Mouse (Mus musculus): ENCODE results near the gene Pphln1. TPM values are rescaled to one million over a fixed set of nuclear protein-coding genes. Genes with fewer than 3 reads are reported as not detected.

Gene Pphln1
- polyA plus RNA-seq, 1 experiment from 2014 or later, result 71.0 TPM

GRCm38 (mm10) chr15:93479445-93479844, 81.3 kb downstream of the Pphln1 start:
- Histone ChIP-seq H3K4me2 (replicated peaks) (no peak overlapping the region), H3K9me3 (replicated peaks) (no peaks in the 10 kb centered on the region), H3K4me1 (no peaks in the 10 kb centered on the region), H3K4me3 (no peak overlapping the region), H3K27ac (no peak overlapping the region), H3K27me3 (no peaks in the 10 kb centered on the region), H3K9ac (no peak overlapping the region), H3K36me3 (no peaks in the 10 kb centered on the region)
- WGBS, result 58% methylated on average over 4 of the region's 4 CpGs
- no peak for ATAC-seq (ENCODE audit: low FRiP score)

- Histone ChIP-seq H3K9ac (no peak overlapping the region), H3K36me3 (no peaks in the 10 kb centered on the region), H3K4me3 (no peak overlapping the region), H3K4me2 (replicated peaks) (no peak overlapping the region), H3K27me3 (no peaks in the 10 kb centered on the region), H3K9me3 (replicated peaks) (no peaks in the 10 kb centered on the region), H3K27ac (no peak overlapping the region), H3K4me1 (no peaks in the 10 kb centered on the region)
- ATAC-seq (ENCODE audit: low FRiP score), result no peak
- 93% methylated on average over 10 of the region's 10 CpGs for WGBS
Measured at GRCm38 (mm10) chr15:93481112-93481511, 83.0 kb downstream of the Pphln1 start.

- H3K36me3 ChIP-seq, result no peaks in the 10 kb centered on the region; the same call in 1 of the 2 replicates
- no peak overlapping the region for H3K4me3 ChIP-seq
- no peaks in the 10 kb centered on the region for H3K4me1 ChIP-seq
- no peak overlapping the region for H3K4me2 ChIP-seq (replicated peaks)
- H3K9ac ChIP-seq, result no peak overlapping the region
- WGBS, result 82% methylated on average over 7 of the region's 7 CpGs
- no peak for ATAC-seq (ENCODE audit: low FRiP score)
- no peak overlapping the region for H3K27ac ChIP-seq
- no peaks in the 10 kb centered on the region for H3K27me3 ChIP-seq
- H3K9me3 ChIP-seq (replicated peaks), result no peaks in the 10 kb centered on the region
Measured at GRCm38 (mm10) chr15:93484261-93484710, 86.1 kb downstream of the Pphln1 start.

- no peak for ATAC-seq (ENCODE audit: low FRiP score)
Measured at GRCm38 (mm10) chr15:93485252-93485651, 87.1 kb downstream of the Pphln1 start.

DNA sequence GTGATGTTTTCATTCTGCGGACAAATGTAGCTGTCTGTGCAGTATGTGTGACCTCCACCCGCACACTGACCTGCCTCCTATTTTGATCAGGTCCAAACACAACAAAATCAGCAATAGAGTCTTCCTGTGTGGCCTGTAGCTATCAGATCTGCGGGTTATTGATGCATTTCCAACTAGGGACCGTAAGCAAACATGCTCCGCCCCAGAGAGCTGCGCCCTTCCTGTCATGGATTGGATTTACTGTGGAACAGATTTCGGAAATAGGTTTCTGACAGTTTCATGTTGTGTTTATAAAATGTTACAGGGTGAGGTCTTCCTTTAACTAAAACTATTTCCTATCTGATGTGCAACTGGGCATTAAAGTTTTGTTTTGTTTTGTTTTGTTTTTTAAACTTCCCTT, 87.9 kb downstream of the Pphln1 start:
- Histone ChIP-seq H3K36me3 (no peaks in the 10 kb centered on the region; the same call in 1 of the 2 replicates), H3K27ac (no peak overlapping the region), H3K4me1 (no peaks in the 10 kb centered on the region), H3K4me2 (replicated peaks) (no peak overlapping the region), H3K9ac (no peak overlapping the region), H3K27me3 (no peaks in the 10 kb centered on the region), H3K4me3 (no peak overlapping the region), H3K9me3 (replicated peaks) (no peaks in the 10 kb centered on the region)
- ATAC-seq (ENCODE audit: low FRiP score), result no peak
- WGBS, result 87% methylated on average over 7 of the region's 7 CpGs

More at GRCm38 (mm10) chr15:93485252-93485651, 87.1 kb downstream of the Pphln1 start:
- no peaks in the 10 kb centered on the region for H3K9me3 ChIP-seq (replicated peaks)
- H3K4me2 ChIP-seq (replicated peaks), result no peak overlapping the region
- WGBS, result 93% methylated on average over 3 of the region's 3 CpGs
- H3K4me1 ChIP-seq, result no peaks in the 10 kb centered on the region
- H3K4me3 ChIP-seq, result no peak overlapping the region
- H3K9ac ChIP-seq, result no peak overlapping the region; the same call in 1 of the 2 replicates
- H3K27ac ChIP-seq, result no peak overlapping the region
- H3K36me3 ChIP-seq, result no peaks in the 10 kb centered on the region; the same call in 1 of the 2 replicates
- no peaks in the 10 kb centered on the region for H3K27me3 ChIP-seq

- 82% methylated on average over 4 of the region's 4 CpGs for WGBS
- Histone ChIP-seq H3K9me3 (replicated peaks) (no peaks in the 10 kb centered on the region), H3K27ac (no peak overlapping the region), H3K4me1 (no peaks in the 10 kb centered on the region), H3K4me3 (no peak overlapping the region), H3K9ac (no peak overlapping the region), H3K36me3 (no peaks in the 10 kb centered on the region; the same call in 1 of the 2 replicates), H3K4me2 (replicated peaks) (no peak overlapping the region), H3K27me3 (no peaks in the 10 kb centered on the region)
- no peak for ATAC-seq (ENCODE audit: low FRiP score)
Measured at GRCm38 (mm10) chr15:93489597-93489996, 91.4 kb downstream of the Pphln1 start.

DNA sequence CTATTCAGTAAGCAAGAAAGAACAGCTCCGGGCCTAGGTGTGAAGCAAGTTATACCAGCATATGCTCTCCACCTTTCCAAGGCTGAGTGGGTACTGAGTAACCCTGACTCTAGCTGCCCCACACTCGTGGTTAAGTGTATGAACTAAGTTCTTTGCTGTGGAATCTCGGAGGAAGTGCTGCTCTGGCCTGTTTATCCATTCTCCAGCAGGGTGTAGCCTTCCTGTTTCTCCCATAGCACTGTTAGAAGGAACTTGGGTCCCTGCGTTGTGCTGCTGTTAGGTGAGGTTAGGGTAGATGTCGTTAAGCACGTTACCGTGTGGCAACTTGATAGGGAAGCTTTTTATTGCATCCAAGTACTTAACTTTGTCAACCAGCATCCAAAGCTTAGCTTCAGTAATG, 96.5 kb downstream of the Pphln1 start:
- H3K36me3 ChIP-seq, result peaks cover 7% of the 10 kb centered on the region; the same call in 1 of the 2 replicates

GRCm38 (mm10) chr15:93499866-93500265, 101.7 kb downstream of the Pphln1 start:
- Histone ChIP-seq H3K36me3 (peaks cover 51% of the 10 kb centered on the region), H3K9me3 (replicated peaks) (no peaks in the 10 kb centered on the region), H3K9ac (no peak overlapping the region), H3K27ac (no peak overlapping the region), H3K27me3 (no peaks in the 10 kb centered on the region), H3K4me3 (no peak overlapping the region), H3K4me1 (no peaks in the 10 kb centered on the region; the same call in 1 of the 2 replicates), H3K4me2 (replicated peaks) (no peak overlapping the region)
- no peak for ATAC-seq (ENCODE audit: low FRiP score)
- WGBS, result 79% methylated on average over 9 of the region's 9 CpGs

More for the DNA sequence above, 96.5 kb downstream of the Pphln1 start:
- WGBS, result 92% methylated on average over 7 of the region's 7 CpGs
- H3K9me3 ChIP-seq (replicated peaks), result no peaks in the 10 kb centered on the region
- no peak for ATAC-seq (ENCODE audit: low FRiP score)
- no peak overlapping the region for H3K4me2 ChIP-seq (replicated peaks)
- no peak overlapping the region for H3K9ac ChIP-seq
- no peaks in the 10 kb centered on the region for H3K27me3 ChIP-seq
- no peak overlapping the region for H3K27ac ChIP-seq
- no peaks in the 10 kb centered on the region for H3K4me1 ChIP-seq
- H3K4me3 ChIP-seq, result no peak overlapping the region

DNA sequence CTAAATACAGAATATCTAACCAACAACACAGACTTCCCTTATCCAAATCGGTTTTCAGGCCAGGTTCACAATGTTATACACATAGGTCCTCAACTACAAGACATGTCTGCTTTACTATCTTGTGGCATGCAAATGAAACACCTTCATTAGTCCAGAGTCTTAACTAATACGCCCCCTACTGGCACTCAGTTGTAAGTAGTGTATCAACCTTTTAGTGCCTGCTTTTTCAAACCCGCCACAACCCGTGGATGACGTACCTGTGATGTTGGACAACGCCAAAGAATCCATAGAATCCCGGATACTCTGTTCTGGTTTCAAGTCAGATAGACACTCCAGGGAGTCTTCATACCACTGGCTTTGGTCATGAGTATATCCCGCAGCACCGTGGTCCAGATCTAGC, 104.6 kb downstream of the Pphln1 start:
- whole genome bisulfite sequencing, result 93% methylated on average over 9 of the region's 9 CpGs
- Histone ChIP-seq H3K4me1 (no peaks in the 10 kb centered on the region; the same call in 1 of the 2 replicates), H3K27me3 (no peaks in the 10 kb centered on the region), H3K27ac (no peak overlapping the region), H3K9me3 (replicated peaks) (no peaks in the 10 kb centered on the region), H3K4me3 (no peak overlapping the region), H3K4me2 (replicated peaks) (no peak overlapping the region), H3K36me3 (peaks cover 63% of the 10 kb centered on the region), H3K9ac (no peak overlapping the region)
- no peak for ATAC-seq (ENCODE audit: low FRiP score)

DNA sequence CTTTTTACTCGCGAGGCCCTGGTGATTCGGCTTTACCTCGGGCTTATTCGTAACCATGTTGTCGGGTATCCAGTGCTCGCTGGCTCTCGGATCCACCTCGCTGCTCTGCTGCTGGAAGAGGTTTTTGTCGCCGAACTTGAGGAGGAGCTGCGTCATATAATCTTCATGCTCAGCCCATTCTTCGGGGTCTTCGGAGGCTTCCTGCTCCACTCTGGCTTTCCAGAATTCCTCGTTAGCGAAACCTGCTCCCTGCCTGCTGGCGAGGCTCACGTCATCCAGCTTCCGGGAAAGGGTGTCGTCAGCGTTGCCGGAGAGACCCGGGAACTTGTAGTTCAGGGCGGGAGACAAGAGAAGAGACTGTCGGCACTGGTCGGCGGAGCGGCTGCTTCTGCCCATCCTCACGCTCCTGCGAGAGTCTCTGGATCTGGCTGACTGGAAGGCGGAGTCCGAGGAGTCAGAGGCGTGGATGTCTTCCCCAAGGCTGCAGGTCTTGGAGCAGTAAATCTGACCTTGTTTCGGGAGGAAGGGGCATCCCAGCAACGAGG, 105.1 kb downstream of the Pphln1 start:
- Histone ChIP-seq H3K36me3 (peaks cover 68% of the 10 kb centered on the region), H3K27me3 (no peaks in the 10 kb centered on the region), H3K4me3 (no peak overlapping the region), H3K27ac (no peak overlapping the region), H3K9ac (no peak overlapping the region), H3K9me3 (replicated peaks) (no peaks in the 10 kb centered on the region), H3K4me2 (replicated peaks) (no peak overlapping the region), H3K4me1 (no peaks in the 10 kb centered on the region; the same call in 1 of the 2 replicates)
- ATAC-seq (ENCODE audit: low FRiP score), result no peak
- 95% methylated on average over 35 of the region's 35 CpGs for WGBS

DNA sequence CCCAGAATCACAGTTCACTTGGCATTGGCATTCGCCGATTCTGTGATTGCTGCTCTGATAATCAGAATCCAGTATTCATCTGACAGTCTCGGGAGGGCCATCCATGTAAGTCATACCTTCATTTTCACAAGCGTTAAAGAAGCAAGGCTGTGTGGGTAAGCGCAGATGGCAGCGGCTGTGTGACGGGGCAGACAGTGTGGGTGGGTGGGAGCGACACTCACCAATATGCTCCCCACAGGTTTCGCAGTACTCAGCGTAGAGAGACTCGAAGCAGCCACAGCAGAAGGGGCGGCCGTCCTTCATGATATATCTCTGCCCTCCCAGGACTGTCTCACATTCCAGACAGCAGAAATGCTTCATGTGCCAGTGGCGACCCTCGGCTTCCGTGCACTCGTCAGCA, 106.7 kb downstream of the Pphln1 start:
- no peak overlapping the region for H3K9ac ChIP-seq
- WGBS, result 91% methylated on average over 17 of the region's 17 CpGs
- H3K4me2 ChIP-seq (replicated peaks), result no peak overlapping the region
- ATAC-seq (ENCODE audit: low FRiP score), result no peak
- peaks cover 70% of the 10 kb centered on the region for H3K36me3 ChIP-seq
- no peaks in the 10 kb centered on the region for H3K27me3 ChIP-seq
- H3K4me3 ChIP-seq, result no peak overlapping the region
- H3K4me1 ChIP-seq, result no peaks in the 10 kb centered on the region; the same call in 1 of the 2 replicates
- no peaks in the 10 kb centered on the region for H3K9me3 ChIP-seq (replicated peaks)
- H3K27ac ChIP-seq, result no peak overlapping the region

GRCm38 (mm10) chr15:93510690-93511336, 112.7 kb downstream of the Pphln1 start:
- peaks cover 24% of the 10 kb centered on the region for H3K4me1 ChIP-seq
- peak overlapping the region; percentile 40 for H3K27ac ChIP-seq
- peaks cover 10% of the 10 kb centered on the region for H3K27me3 ChIP-seq
- no peak overlapping the region for H3K4me3 ChIP-seq
- H3K4me2 ChIP-seq (replicated peaks), result no peak overlapping the region
- H3K36me3 ChIP-seq, result peaks cover 26% of the 10 kb centered on the region
- WGBS, result 30% methylated on average over 12 of the region's 12 CpGs
- 0 out of 2 replicates have a peak overlapping the region, but pooled peaks have one; percentile 23 for H3K9ac ChIP-seq
- peak; percentile 52; the same call in 1 of the 2 replicates for ATAC-seq (ENCODE audit: low FRiP score)
- H3K9me3 ChIP-seq (replicated peaks), result no peaks in the 10 kb centered on the region

GRCm38 (mm10) chr15:93512437-93512836, 114.3 kb downstream of the Pphln1 start:
- Histone ChIP-seq H3K4me1 (peaks cover 24% of the 10 kb centered on the region), H3K4me2 (replicated peaks) (no peak overlapping the region), H3K27ac (no peak overlapping the region), H3K9ac (no peak overlapping the region), H3K9me3 (replicated peaks) (no peaks in the 10 kb centered on the region), H3K27me3 (peaks cover 19% of the 10 kb centered on the region), H3K36me3 (peaks cover 18% of the 10 kb centered on the region), H3K4me3 (no peak overlapping the region)
- no peak for ATAC-seq (ENCODE audit: low FRiP score)
- WGBS, result 31% methylated on average over 9 of the region's 9 CpGs
